Mouse (Mus musculus): ENCODE data around the gene Hivep1. TPM values are rescaled to one million over a fixed set of nuclear protein-coding genes. Genes with fewer than 3 reads are reported as not detected.

Hivep1 gene
- polyA plus RNA-seq, 1 experiment from 2014 or later, result 12.0 TPM

DNA sequence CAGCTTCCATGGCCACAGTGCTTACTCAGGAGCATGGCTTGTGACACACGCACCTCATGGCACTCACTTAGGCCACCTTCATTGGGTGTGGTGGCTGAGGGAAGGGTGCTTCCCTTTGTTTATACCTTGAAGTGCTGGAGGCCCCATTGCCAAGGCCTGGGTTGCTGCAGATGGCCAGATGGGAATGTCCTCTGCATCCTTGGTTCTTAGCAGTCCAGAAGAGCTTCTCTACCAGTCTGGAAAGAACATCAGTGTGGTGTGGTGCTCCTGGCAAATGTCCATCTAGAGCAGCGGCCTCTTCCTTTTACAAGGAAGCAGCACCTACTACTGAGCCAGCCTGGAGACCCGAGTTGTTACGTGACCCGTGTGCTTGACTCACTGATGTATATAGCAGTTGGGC is 38.9 kb downstream of the Hivep1 start:
- Histone ChIP-seq H3K4me1 (ENCODE audit: control insufficient read depth, insufficient read depth, low read length) (peaks cover 4% of the 10 kb centered on the region), H3K9ac (ENCODE audit: low read length) (no peak overlapping the region), H3K9me3 (ENCODE audit: control insufficient read depth, low read length) (no peaks in the 10 kb centered on the region), H3K27me3 (ENCODE audit: control insufficient read depth, insufficient read depth, low read length) (no peaks in the 10 kb centered on the region), H3K27ac (ENCODE audit: low read depth, low read length) (no peak overlapping the region), H3K4me2 (no peak overlapping the region), H3K36me3 (ENCODE audit: control insufficient read depth, insufficient read depth, low read length) (no peaks in the 10 kb centered on the region), H3K4me3 (ENCODE audit: low read depth, low read length) (no peak overlapping the region)
- WGBS, result 91% methylated on average over 5 of the region's 5 CpGs
- DNase-seq (ENCODE audit: low spot score, missing footprints), result no peak
- ATAC-seq (ENCODE audit: low FRiP score), result no peak

DNA sequence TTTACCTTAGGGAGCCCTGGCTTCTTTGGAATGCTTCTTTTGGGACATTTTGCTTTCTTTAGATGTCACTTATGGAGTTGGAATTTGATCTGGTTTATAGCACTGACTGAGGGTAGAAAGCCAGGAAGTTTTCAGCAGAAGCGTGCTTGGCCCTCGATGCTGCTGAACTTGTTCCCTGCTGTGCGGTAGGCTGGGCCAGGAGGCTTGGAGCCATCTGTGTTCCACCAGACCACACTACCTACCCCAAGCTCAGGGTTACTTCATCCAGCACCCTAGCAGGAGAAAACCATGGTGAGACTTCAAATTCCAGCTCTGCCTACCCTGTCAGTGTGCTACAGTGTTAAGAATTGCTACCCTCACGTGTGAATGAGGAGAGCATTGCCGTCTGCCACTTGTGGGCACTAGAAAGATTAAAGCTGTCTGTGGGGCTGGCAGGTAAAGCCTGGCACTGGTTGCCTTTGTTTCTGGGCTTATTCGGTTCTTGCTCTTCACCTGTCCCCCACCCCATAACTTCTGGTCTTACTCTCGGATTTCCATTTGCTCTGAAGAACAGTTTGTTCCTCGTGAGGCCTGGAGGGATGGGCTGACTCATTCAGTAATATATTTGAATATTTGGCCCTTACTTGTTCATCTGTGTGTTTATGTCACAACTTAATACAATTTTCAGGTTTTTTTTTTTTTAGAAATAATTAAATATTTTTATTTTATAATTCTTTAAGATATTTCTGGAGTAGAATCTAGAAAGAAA is 40.7 kb downstream of the Hivep1 start:
- Histone ChIP-seq H3K9me3 (ENCODE audit: control insufficient read depth, low read length) (no peaks in the 10 kb centered on the region), H3K4me1 (ENCODE audit: control insufficient read depth, insufficient read depth, low read length) (peaks cover 4% of the 10 kb centered on the region), H3K27me3 (ENCODE audit: control insufficient read depth, insufficient read depth, low read length) (no peaks in the 10 kb centered on the region), H3K36me3 (ENCODE audit: control insufficient read depth, insufficient read depth, low read length) (no peaks in the 10 kb centered on the region), H3K27ac (ENCODE audit: low read depth, low read length) (no peak overlapping the region), H3K4me2 (no peak overlapping the region), H3K9ac (ENCODE audit: low read length) (no peak overlapping the region), H3K4me3 (ENCODE audit: low read depth, low read length) (no peak overlapping the region)
- 66% methylated on average over 8 of the region's 8 CpGs for WGBS
- ATAC-seq (ENCODE audit: low FRiP score) (no peak), DNase-seq (ENCODE audit: low spot score, missing footprints) (no peak)

- ATAC-seq (ENCODE audit: low FRiP score) (no peak), DNase-seq (ENCODE audit: low spot score, missing footprints) (peak; percentile 72)
- Histone ChIP-seq H3K9me3 (ENCODE audit: control insufficient read depth, low read length) (no peaks in the 10 kb centered on the region; the same call in 1 of the 2 replicates), H3K27ac (ENCODE audit: low read depth, low read length) (no peak overlapping the region), H3K9ac (ENCODE audit: low read length) (no peak overlapping the region), H3K4me2 (no peak overlapping the region), H3K4me1 (ENCODE audit: control insufficient read depth, insufficient read depth, low read length) (peaks cover 4% of the 10 kb centered on the region), H3K27me3 (ENCODE audit: control insufficient read depth, insufficient read depth, low read length) (no peaks in the 10 kb centered on the region), H3K4me3 (ENCODE audit: low read depth, low read length) (no peak overlapping the region), H3K36me3 (ENCODE audit: control insufficient read depth, insufficient read depth, low read length) (no peaks in the 10 kb centered on the region)
- 61% methylated on average over 12 of the region's 12 CpGs for WGBS
Measured at GRCm38 (mm10) chr13:42093268-42094042, 41.6 kb downstream of the Hivep1 start.

DNA sequence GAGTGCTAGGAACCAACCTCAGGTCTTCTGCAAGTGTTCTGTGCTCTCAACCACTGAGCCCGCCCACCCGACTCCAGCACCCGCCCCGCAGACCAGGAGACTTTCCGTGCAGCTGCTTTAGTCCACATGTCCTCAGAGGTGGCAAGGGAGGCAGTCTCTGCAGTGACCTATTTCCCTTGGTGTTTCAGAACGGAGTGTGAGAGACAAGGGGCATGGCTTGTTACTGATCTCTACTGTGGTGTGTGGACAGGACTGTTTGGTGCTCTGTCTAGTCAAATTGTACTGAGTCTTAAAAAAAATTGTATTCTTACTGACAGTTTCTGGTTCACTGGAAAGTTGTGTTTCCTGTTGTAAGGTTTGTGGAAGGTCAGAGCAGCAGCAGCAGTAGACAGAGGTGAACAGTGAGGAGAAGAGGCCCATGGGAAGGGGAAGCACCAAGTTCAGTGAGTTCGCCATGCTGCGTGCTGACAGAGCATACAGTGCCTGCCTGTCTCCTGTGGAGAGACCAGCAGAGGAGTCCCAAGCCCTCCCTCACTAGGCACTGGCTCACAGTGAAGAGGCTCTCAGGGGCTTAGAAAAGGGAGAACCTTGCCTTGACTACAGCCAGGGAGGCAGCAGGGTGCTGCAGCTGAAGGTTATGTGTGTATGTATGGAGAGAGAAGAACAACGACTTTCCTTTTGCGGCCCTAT is 44.1 kb downstream of the Hivep1 start:
- no peaks in the 10 kb centered on the region for H3K36me3 ChIP-seq (ENCODE audit: control insufficient read depth, insufficient read depth, low read length)
- peaks cover 7% of the 10 kb centered on the region for H3K4me1 ChIP-seq (ENCODE audit: control insufficient read depth, insufficient read depth, low read length)
- DNase-seq (ENCODE audit: low spot score, missing footprints) (peak; percentile 45), ATAC-seq (ENCODE audit: low FRiP score) (no peak)
- WGBS, result 78% methylated on average over 10 of the region's 10 CpGs
- no peak overlapping the region for H3K4me2 ChIP-seq
- H3K4me3 ChIP-seq (ENCODE audit: low read depth, low read length), result no peak overlapping the region
- no peaks in the 10 kb centered on the region for H3K27me3 ChIP-seq (ENCODE audit: control insufficient read depth, insufficient read depth, low read length)
- no peak overlapping the region for H3K27ac ChIP-seq (ENCODE audit: low read depth, low read length)
- H3K9ac ChIP-seq (ENCODE audit: low read length), result no peak overlapping the region
- no peaks in the 10 kb centered on the region; the same call in 1 of the 2 replicates for H3K9me3 ChIP-seq (ENCODE audit: control insufficient read depth, low read length)

DNA sequence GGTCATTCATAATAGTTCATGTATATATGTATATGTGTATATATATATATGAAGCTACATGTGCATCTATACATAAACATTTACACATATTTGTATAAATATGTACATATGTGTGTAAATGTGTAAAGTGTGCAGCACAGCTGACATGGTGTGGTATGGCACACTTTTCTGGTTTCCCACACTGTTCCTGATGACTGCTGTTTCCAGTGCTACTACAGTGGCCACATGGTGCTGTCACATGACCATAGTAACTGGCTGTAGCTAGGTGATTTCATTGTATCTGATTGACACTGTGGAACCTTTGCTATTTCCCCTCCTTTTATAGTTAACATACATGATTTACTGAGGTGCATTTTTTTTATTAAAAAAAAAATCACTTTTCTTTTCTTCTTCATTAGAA is 45.3 kb downstream of the Hivep1 start:
- Histone ChIP-seq H3K4me3 (ENCODE audit: low read depth, low read length) (no peak overlapping the region), H3K9ac (ENCODE audit: low read length) (no peak overlapping the region), H3K9me3 (ENCODE audit: control insufficient read depth, low read length) (no peaks in the 10 kb centered on the region; the same call in 1 of the 2 replicates), H3K36me3 (ENCODE audit: control insufficient read depth, insufficient read depth, low read length) (no peaks in the 10 kb centered on the region), H3K4me2 (no peak overlapping the region), H3K27me3 (ENCODE audit: control insufficient read depth, insufficient read depth, low read length) (no peaks in the 10 kb centered on the region), H3K4me1 (ENCODE audit: control insufficient read depth, insufficient read depth, low read length) (peaks cover 16% of the 10 kb centered on the region), H3K27ac (ENCODE audit: low read depth, low read length) (no peak overlapping the region)
- DNase-seq (ENCODE audit: low spot score, missing footprints) (no peak), ATAC-seq (ENCODE audit: low FRiP score) (no peak)

DNA sequence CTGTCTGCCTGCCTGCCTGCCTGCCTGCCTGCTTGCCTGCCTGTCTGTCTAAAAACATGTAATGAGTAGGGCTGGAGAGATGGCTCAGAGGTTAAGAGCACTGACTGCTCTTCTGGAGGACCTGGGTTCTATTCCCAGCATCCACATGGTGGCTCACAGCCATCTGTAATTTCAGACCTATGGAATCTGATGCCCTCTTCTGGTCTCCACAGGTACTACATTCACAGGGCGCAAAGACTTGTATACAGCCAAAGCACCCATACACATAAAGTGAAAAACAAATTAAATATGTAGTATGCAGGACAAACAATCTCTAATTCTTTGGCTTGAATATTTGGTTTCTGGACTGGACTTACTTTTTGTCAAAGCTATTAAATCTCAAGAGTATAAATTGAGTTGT is 46.7 kb downstream of the Hivep1 start:
- no peak for DNase-seq (ENCODE audit: low spot score, missing footprints)
- no peak for ATAC-seq (ENCODE audit: low FRiP score)
- H3K4me1 ChIP-seq (ENCODE audit: control insufficient read depth, insufficient read depth, low read length), result peaks cover 24% of the 10 kb centered on the region

DNA sequence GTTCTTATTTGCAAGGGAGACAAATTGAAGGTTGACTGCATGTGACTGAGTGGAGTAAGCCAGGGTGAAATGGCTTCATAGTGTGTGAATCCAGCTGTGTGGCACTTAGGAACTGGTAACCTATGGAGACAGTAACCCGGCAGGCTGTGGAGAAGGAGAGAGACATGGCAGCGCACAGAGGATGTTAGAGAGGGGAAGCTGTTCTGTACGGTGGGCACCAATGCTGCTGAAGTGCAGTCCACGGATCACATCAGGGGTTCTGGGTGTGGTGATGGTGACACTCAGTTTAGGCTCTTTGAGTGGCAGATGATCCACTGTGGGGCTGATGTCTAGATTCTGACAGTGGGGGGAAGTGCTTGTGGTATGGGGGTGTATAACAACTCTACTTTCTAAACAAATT is 47.7 kb downstream of the Hivep1 start:
- Histone ChIP-seq H3K9me3 (ENCODE audit: control insufficient read depth, low read length) (no peaks in the 10 kb centered on the region; the same call in 1 of the 2 replicates), H3K27ac (ENCODE audit: low read depth, low read length) (no peak overlapping the region), H3K27me3 (ENCODE audit: control insufficient read depth, insufficient read depth, low read length) (no peaks in the 10 kb centered on the region), H3K4me2 (no peak overlapping the region), H3K4me3 (ENCODE audit: low read depth, low read length) (no peak overlapping the region), H3K36me3 (ENCODE audit: control insufficient read depth, insufficient read depth, low read length) (no peaks in the 10 kb centered on the region), H3K4me1 (ENCODE audit: control insufficient read depth, insufficient read depth, low read length) (peaks cover 25% of the 10 kb centered on the region), H3K9ac (ENCODE audit: low read length) (no peak overlapping the region)
- ATAC-seq (ENCODE audit: low FRiP score), result no peak
- peak; percentile 81 for DNase-seq (ENCODE audit: low spot score, missing footprints)
- 88% methylated on average over 4 of the region's 4 CpGs for WGBS

More for the DNA sequence above, 46.7 kb downstream of the Hivep1 start:
- no peaks in the 10 kb centered on the region for H3K36me3 ChIP-seq (ENCODE audit: control insufficient read depth, insufficient read depth, low read length)
- H3K27ac ChIP-seq (ENCODE audit: low read depth, low read length), result no peak overlapping the region
- 91% methylated on average over 1 of the region's 1 CpGs for WGBS
- H3K4me3 ChIP-seq (ENCODE audit: low read depth, low read length), result no peak overlapping the region
- no peak overlapping the region for H3K9ac ChIP-seq (ENCODE audit: low read length)
- no peak overlapping the region for H3K4me2 ChIP-seq
- H3K9me3 ChIP-seq (ENCODE audit: control insufficient read depth, low read length), result no peaks in the 10 kb centered on the region; the same call in 1 of the 2 replicates
- no peaks in the 10 kb centered on the region for H3K27me3 ChIP-seq (ENCODE audit: control insufficient read depth, insufficient read depth, low read length)

GRCm38 (mm10) chr13:42101440-42102190 is 49.8 kb downstream of the Hivep1 start:
- 61% methylated on average over 13 of the region's 13 CpGs for WGBS
- Histone ChIP-seq H3K27me3 (ENCODE audit: control insufficient read depth, insufficient read depth, low read length) (no peaks in the 10 kb centered on the region), H3K9me3 (ENCODE audit: control insufficient read depth, low read length) (no peaks in the 10 kb centered on the region; the same call in 1 of the 2 replicates), H3K4me1 (ENCODE audit: control insufficient read depth, insufficient read depth, low read length) (peaks cover 25% of the 10 kb centered on the region), H3K36me3 (ENCODE audit: control insufficient read depth, insufficient read depth, low read length) (no peaks in the 10 kb centered on the region), H3K4me2 (no peak overlapping the region), H3K9ac (ENCODE audit: low read length) (no peak overlapping the region), H3K27ac (ENCODE audit: low read depth, low read length) (no peak overlapping the region; the same call in 1 of the 2 replicates), H3K4me3 (ENCODE audit: low read depth, low read length) (no peak overlapping the region)
- ATAC-seq (ENCODE audit: low FRiP score) (peak; percentile 64), DNase-seq (ENCODE audit: low spot score, missing footprints) (peak; percentile 86)

All from midbrain, embryonic 11.5 days (tissue).